Mouse (Mus musculus) hindbrain, embryonic 15.5 days (tissue): ENCODE measurements around the gene Inpp5a. TPM values are rescaled to one million over a fixed set of nuclear protein-coding genes. Genes with fewer than 3 reads are reported as not detected.
"Not testable (repeated sequence)": the region's sequence is repeated elsewhere in the genome, so short reads cannot be mapped to it uniquely, and the experiment has no call there.

Experiments used
- ATAC-seq: fragments of 200-750 bp; cut with Nextera tagmentation; 2 replicates; pipeline ENCODE4 v1.8.0; 2017; ENCODE audit warnings: low read depth, moderate number of reproducible peaks, moderate TSS enrichment; ENCODE audit not compliant: low FRiP score
- H3K27ac ChIP-seq: fragments of 300-500 bp; sonication (generic); replicated peaks from 2 replicates; pipeline ENCODE4 v1.5.1; 2015; ENCODE audit warnings: mild to moderate bottlenecking, inconsistent platforms
- H3K27me3 ChIP-seq: fragments of 300-500 bp; sonication (generic); 2 replicates; pipeline ENCODE4 v1.6.1; 2015; ENCODE audit warnings: control low read depth, inconsistent platforms
- H3K36me3 ChIP-seq: fragments of 300-500 bp; sonication (generic); 2 replicates; pipeline ENCODE4 v1.6.1; 2015; ENCODE audit warnings: control low read depth, inconsistent platforms
- H3K4me1 ChIP-seq: fragments of 300-500 bp; sonication (generic); replicated peaks from 2 replicates; pipeline ENCODE4 v1.6.1; 2015; ENCODE audit warnings: control low read depth, inconsistent platforms
- H3K4me2 ChIP-seq: fragments of 300-500 bp; sonication (generic); 2 replicates; pipeline ENCODE4 v1.6.1; 2015; ENCODE audit warnings: moderate library complexity, mild to moderate bottlenecking, inconsistent platforms
- H3K4me3 ChIP-seq: fragments of 300-500 bp; sonication (generic); 2 replicates; pipeline ENCODE4 v1.5.1; 2015; ENCODE audit warnings: mild to moderate bottlenecking, inconsistent platforms
- H3K9ac ChIP-seq: fragments of 300-500 bp; sonication (generic); 2 replicates; pipeline ENCODE4 v1.6.1; 2015; ENCODE audit warnings: inconsistent platforms
- H3K9me3 ChIP-seq: fragments of 300-500 bp; sonication (generic); 2 replicates; pipeline ENCODE4 v1.6.1; 2016; ENCODE audit warnings: control low read depth, inconsistent platforms
- WGBS: fragments of 180-500 bp; shearing (Covaris S2); methylation state at CpG from one replicate; pipeline ENCODE4 v1.1.7; 2015; 5-methylcytosine and 5-hydroxymethylcytosine counted together
- polyA plus RNA-seq: library from polyadenylated mRNA; unstranded; fragments of >200 nt; fragmentation: Nextera tagmentation; extraction: Ambion mirVana; gene quantifications from 2 replicates; pipeline ENCODE4 v1.2.1, GENCODE M21; 2015

The Inpp5a gene
- polyA plus RNA-seq, 1 experiment from 2014 or later, result 24.6 TPM

- no peak for ATAC-seq
- no peaks in the 10 kb centered on the region for H3K27me3 ChIP-seq
- peaks cover 11% of the 10 kb centered on the region for H3K4me1 ChIP-seq
- no peaks in the 10 kb centered on the region for H3K36me3 ChIP-seq
- H3K9me3 ChIP-seq, result no peaks in the 10 kb centered on the region
- no peak overlapping the region for H3K27ac ChIP-seq
- no peak overlapping the region for H3K4me3 ChIP-seq
- no peak overlapping the region for H3K9ac ChIP-seq
- 54% methylated on average over 8 of the region's 8 CpGs for WGBS
- H3K4me2 ChIP-seq, result no peak overlapping the region
Measured at GRCm38 (mm10) chr7:139412223-139412950, 23.5 kb downstream of the Inpp5a start.

- H3K4me3 ChIP-seq, result no peak overlapping the region
- ATAC-seq, result no peak
- no peak overlapping the region for H3K4me2 ChIP-seq
- no peaks in the 10 kb centered on the region for H3K9me3 ChIP-seq
- no peak overlapping the region for H3K9ac ChIP-seq
- 77% methylated on average over 3 of the region's 3 CpGs for WGBS
- no peaks in the 10 kb centered on the region for H3K27me3 ChIP-seq
- no peaks in the 10 kb centered on the region for H3K36me3 ChIP-seq
- H3K27ac ChIP-seq, result no peak overlapping the region
- peaks cover 11% of the 10 kb centered on the region for H3K4me1 ChIP-seq
Measured at GRCm38 (mm10) chr7:139413400-139413799, 24.5 kb downstream of the Inpp5a start.

GRCm38 (mm10) chr7:139415616-139416225 is 26.8 kb downstream of the Inpp5a start:
- no peak for ATAC-seq
- no peak overlapping the region for H3K9ac ChIP-seq
- H3K4me2 ChIP-seq, result no peak overlapping the region
- H3K4me3 ChIP-seq, result no peak overlapping the region
- no peaks in the 10 kb centered on the region for H3K27me3 ChIP-seq
- no peaks in the 10 kb centered on the region for H3K9me3 ChIP-seq
- H3K27ac ChIP-seq, result no peak overlapping the region
- no peaks in the 10 kb centered on the region for H3K36me3 ChIP-seq
- H3K4me1 ChIP-seq, result peaks cover 11% of the 10 kb centered on the region

GRCm38 (mm10) chr7:139418371-139418770 is 29.5 kb downstream of the Inpp5a start:
- no peak for ATAC-seq
- Histone ChIP-seq H3K4me3 (no peak overlapping the region), H3K36me3 (no peaks in the 10 kb centered on the region), H3K9me3 (no peaks in the 10 kb centered on the region), H3K27me3 (no peaks in the 10 kb centered on the region), H3K9ac (no peak overlapping the region), H3K4me1 (peaks cover 11% of the 10 kb centered on the region), H3K27ac (no peak overlapping the region), H3K4me2 (no peak overlapping the region)
- 92% methylated on average over 1 of the region's 1 CpGs for WGBS

GRCm38 (mm10) chr7:139422827-139423226 is 33.9 kb downstream of the Inpp5a start:
- Histone ChIP-seq H3K36me3 (no peaks in the 10 kb centered on the region), H3K9ac (no peak overlapping the region), H3K4me2 (no peak overlapping the region), H3K4me3 (no peak overlapping the region), H3K27me3 (no peaks in the 10 kb centered on the region), H3K27ac (no peak overlapping the region), H3K4me1 (no peaks in the 10 kb centered on the region), H3K9me3 (no peaks in the 10 kb centered on the region)
- no peak for ATAC-seq
- WGBS, result 96% methylated on average over 6 of the region's 6 CpGs

- no peak overlapping the region for H3K9ac ChIP-seq
- H3K9me3 ChIP-seq, result no peaks in the 10 kb centered on the region
- no peak overlapping the region for H3K27ac ChIP-seq
- ATAC-seq, result no peak
- no peak overlapping the region for H3K4me2 ChIP-seq
- H3K36me3 ChIP-seq, result no peaks in the 10 kb centered on the region
- H3K4me1 ChIP-seq, result peaks cover 13% of the 10 kb centered on the region; the same call in 1 of the 2 replicates
- WGBS, result 91% methylated on average over 5 of the region's 5 CpGs
- no peak overlapping the region for H3K4me3 ChIP-seq
- H3K27me3 ChIP-seq, result no peaks in the 10 kb centered on the region
Measured at GRCm38 (mm10) chr7:139434095-139434830, 45.4 kb downstream of the Inpp5a start.

- not testable (repeated sequence) for H3K36me3 ChIP-seq, H3K4me3 ChIP-seq, H3K27me3 ChIP-seq, H3K4me2 ChIP-seq, H3K27ac ChIP-seq, ATAC-seq, H3K9me3 ChIP-seq, H3K9ac ChIP-seq
- WGBS, result 93% methylated on average over 2 of the region's 2 CpGs
- peaks cover 13% of the 10 kb centered on the region; the same call in 1 of the 2 replicates for H3K4me1 ChIP-seq
Measured at GRCm38 (mm10) chr7:139434931-139435330, 46.0 kb downstream of the Inpp5a start.

GRCm38 (mm10) chr7:139435749-139436148 is 46.8 kb downstream of the Inpp5a start:
- H3K9ac ChIP-seq, result no peak overlapping the region
- no peak overlapping the region for H3K4me2 ChIP-seq
- peaks cover 15% of the 10 kb centered on the region; the same call in 1 of the 2 replicates for H3K4me1 ChIP-seq
- no peaks in the 10 kb centered on the region for H3K27me3 ChIP-seq
- no peak overlapping the region for H3K4me3 ChIP-seq
- no peak for ATAC-seq
- H3K9me3 ChIP-seq, result no peaks in the 10 kb centered on the region
- no peak overlapping the region for H3K27ac ChIP-seq
- no peaks in the 10 kb centered on the region for H3K36me3 ChIP-seq

GRCm38 (mm10) chr7:139436951-139437350 is 48.0 kb downstream of the Inpp5a start:
- 76% methylated on average over 7 of the region's 7 CpGs for WGBS
- Histone ChIP-seq H3K4me3 (no peak overlapping the region), H3K4me2 (no peak overlapping the region), H3K9me3 (no peaks in the 10 kb centered on the region), H3K9ac (no peak overlapping the region), H3K27me3 (no peaks in the 10 kb centered on the region), H3K4me1 (peaks cover 26% of the 10 kb centered on the region), H3K27ac (no peak overlapping the region), H3K36me3 (no peaks in the 10 kb centered on the region)
- ATAC-seq, result no peak

GRCm38 (mm10) chr7:139437471-139437870 is 48.6 kb downstream of the Inpp5a start:
- ATAC-seq, result no peak
- no peaks in the 10 kb centered on the region for H3K27me3 ChIP-seq
- H3K9me3 ChIP-seq, result no peaks in the 10 kb centered on the region
- no peak overlapping the region for H3K27ac ChIP-seq
- no peaks in the 10 kb centered on the region for H3K36me3 ChIP-seq
- no peak overlapping the region for H3K4me2 ChIP-seq
- H3K4me3 ChIP-seq, result no peak overlapping the region
- 58% methylated on average over 5 of the region's 5 CpGs for WGBS
- no peak overlapping the region for H3K9ac ChIP-seq
- H3K4me1 ChIP-seq, result peaks cover 31% of the 10 kb centered on the region

- Histone ChIP-seq H3K36me3 (no peaks in the 10 kb centered on the region), H3K4me1 (peaks cover 31% of the 10 kb centered on the region), H3K27ac (no peak overlapping the region), H3K9ac (no peak overlapping the region), H3K4me2 (no peak overlapping the region), H3K9me3 (no peaks in the 10 kb centered on the region), H3K4me3 (no peak overlapping the region), H3K27me3 (no peaks in the 10 kb centered on the region)
- no peak for ATAC-seq
- WGBS, result 34% methylated on average over 9 of the region's 9 CpGs
Measured at GRCm38 (mm10) chr7:139437926-139438600, 49.2 kb downstream of the Inpp5a start.

GRCm38 (mm10) chr7:139438601-139438945 is 49.7 kb downstream of the Inpp5a start:
- no peak overlapping the region for H3K4me3 ChIP-seq
- no peaks in the 10 kb centered on the region for H3K27me3 ChIP-seq
- H3K4me1 ChIP-seq, result peaks cover 31% of the 10 kb centered on the region
- no peaks in the 10 kb centered on the region for H3K9me3 ChIP-seq
- H3K4me2 ChIP-seq, result no peak overlapping the region
- no peak overlapping the region for H3K27ac ChIP-seq
- 0 out of 2 replicates have a peak, but pooled peaks have one; percentile 34 for ATAC-seq
- H3K9ac ChIP-seq, result no peak overlapping the region
- 77% methylated on average over 4 of the region's 4 CpGs for WGBS
- H3K36me3 ChIP-seq, result no peaks in the 10 kb centered on the region
